Mouse (Mus musculus): Measurements from ENCODE around the gene 1190005I06Rik. TPM values are rescaled to one million over a fixed set of nuclear protein-coding genes. Genes with fewer than 3 reads are reported as not detected.

1190005I06Rik gene
- total RNA-seq, 2 experiments from 2014 or later, result 9.5 to 10.6 TPM

DNA sequence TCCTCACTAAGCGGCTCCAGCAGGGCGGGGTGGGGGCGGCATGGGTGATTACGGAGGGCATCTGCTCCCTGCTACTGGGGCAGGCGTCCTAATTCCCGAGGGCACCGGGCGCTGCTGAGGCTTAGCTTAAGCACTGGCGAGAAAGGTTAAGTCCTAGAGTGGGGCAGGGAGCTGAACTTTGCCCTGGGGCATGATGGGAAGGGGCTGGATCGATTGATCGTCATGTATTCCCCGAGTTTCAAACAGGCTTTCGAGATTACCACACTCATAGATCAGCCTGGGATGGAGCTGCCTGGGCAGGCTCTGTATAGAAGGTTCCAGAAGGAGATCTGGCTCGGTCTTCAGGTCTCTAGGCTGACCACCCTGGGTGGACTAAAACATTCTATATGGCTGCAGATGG, 25.3 kb downstream of the 1190005I06Rik start:
- DNase-seq (ENCODE audit: low spot score in 2 of 2), result no peak

DNA sequence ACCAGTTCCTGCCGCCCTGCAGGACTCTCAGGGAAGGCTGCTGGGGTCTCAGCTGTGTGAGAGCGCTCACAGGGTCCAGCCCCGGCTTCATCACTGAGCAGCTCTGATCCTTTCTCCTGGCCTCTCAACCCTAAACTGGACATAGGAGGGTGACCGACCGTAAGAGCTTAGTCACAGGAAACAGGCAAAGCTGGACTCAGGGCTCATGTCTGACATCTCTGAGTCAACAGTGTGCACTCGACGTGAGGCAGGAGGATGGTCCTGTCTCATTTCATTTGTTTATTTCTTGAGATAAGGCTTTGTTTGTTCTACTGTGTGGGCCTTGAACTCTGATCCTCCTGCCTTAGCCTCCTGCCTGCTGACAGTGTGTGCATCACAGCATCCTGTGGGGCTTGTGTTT, 27.0 kb downstream of the 1190005I06Rik start:
- no peak for DNase-seq (ENCODE audit: low spot score in 2 of 2)

DNA sequence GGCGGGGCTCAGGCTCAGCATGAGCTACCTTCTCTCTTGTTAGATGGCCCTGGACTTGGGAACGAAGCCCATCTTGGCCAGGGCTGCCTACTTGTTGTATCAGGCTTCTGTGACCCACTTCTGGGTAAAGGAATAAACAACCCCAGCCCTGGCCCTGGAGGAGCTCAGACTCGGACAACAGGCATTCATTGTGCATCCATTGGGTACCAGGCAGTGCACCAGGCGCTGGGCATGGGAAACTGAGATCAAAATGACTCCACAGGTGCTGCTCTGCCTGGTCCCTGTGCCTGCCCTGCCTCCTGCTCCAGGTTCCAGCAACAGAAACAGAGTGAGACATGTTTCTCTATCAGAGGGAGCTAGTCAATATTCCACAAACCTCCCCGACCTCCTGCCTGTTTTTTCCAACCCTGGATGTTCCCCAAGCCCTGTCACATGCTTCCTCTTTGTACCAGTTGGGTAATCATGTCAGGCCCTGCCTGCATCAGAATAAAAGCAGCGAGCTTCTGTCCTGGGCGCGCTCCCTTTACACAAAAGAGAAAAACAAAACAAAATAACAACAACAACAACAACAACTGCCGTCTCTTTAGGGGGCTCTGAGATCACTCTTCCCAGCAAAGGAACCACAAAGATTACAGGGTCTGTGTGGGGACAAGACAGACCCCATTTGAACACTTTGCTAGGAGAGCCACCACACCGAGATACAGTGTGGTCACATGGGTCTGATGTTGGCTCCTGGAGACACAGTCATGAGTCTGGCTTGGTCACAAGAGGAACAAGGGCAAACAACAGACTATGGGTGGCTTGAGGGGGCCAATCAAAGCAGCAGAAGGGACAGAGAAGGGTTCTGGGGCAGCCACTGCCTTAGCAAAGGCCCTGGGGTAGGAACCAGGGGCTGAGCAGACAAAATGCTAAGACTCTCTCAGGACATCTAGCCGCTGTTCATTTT, 27.9 kb downstream of the 1190005I06Rik start:
- peak; percentile 48 to 70 for DNase-seq (ENCODE audit: low spot score in 2 of 2)

DNA sequence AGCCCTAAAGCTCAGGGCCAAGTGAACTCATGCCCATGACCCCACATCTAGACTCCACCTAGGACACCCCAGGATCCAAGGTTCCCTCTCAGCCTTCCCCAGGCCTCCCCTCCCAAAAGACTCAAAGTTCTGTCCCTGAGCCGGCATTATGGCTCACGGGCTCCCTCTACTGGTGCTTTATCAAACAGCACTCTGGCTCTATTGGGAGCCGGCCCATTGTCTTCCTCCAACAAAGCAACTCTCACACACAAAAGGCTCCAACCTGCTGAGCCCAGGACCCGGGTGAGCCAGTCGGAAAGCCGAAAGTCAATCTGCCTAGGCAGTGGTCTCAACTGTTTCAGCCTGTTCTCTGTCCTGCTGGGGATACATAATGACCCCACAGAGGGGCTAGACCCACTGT, 29.3 kb downstream of the 1190005I06Rik start:
- DNase-seq (ENCODE audit: low spot score in 2 of 2), result peak; percentile 74 to 77

DNA sequence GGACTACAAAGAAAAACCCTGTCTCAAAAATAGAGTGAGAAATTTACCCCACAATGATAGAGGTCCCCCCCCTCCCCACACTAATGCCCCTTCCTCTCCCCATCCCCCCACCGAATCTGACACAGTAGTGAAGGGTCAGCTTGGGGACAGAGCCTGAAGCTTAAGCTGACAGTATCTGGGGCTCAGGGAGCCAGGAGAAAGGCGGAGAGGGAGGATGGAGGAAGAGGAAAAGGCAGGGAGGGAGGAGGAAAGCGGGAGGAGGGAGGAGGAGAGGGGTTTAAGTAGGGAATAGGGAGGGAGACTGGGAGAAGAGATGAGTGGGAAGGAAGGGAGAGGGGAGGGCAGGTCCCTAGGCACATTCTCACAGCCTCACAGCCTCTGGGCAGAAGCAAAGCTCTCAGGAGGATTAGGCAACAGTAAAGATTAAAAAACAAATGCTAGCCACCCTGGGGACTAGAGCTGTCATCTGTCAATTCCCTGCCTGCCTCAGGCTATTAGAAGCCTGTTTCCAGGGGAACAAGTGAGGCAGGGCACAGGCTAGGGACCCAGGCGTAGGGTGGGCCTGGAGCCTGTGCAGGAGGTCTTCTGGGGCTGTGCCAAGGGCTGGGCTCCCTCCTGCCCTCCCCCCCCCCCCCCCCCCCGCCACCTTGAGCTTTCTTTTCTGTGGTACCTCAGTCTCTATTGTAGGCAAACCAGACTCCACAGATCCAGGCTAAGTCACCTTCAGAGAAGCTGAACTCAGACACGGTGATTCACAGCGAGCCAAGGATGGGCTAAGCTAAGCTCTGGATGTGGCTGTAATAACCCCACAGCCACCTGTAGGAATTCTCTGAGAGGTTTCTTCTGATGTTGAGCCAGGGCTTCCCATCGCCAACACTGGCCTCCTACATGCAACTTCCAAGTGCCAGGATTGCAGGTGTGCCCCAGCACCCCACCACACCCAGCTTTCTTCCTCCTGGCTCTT, 30.5 kb downstream of the 1190005I06Rik start:
- DNase-seq (ENCODE audit: low spot score in 2 of 2), result no peak

DNA sequence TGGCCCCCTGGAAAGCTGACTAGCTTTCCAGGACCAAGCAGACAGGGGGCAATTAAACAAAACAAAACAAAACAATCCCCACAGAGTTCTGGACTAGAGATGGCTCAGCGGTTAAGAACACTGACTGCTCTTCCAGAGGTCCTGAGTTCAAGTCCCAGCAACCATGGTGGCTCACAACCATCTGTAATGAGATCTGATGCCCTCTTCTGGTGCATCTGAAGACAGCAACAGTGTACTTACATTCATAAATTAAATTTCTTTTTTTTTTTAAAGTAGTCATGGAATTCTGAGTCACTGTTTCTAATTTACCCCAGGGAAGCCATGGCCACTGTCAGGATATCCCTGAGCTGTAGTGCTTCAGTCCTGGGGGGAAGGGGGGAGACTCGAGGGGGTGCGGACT, 32.9 kb downstream of the 1190005I06Rik start:
- no peak for DNase-seq (ENCODE audit: low spot score in 2 of 2)

DNA sequence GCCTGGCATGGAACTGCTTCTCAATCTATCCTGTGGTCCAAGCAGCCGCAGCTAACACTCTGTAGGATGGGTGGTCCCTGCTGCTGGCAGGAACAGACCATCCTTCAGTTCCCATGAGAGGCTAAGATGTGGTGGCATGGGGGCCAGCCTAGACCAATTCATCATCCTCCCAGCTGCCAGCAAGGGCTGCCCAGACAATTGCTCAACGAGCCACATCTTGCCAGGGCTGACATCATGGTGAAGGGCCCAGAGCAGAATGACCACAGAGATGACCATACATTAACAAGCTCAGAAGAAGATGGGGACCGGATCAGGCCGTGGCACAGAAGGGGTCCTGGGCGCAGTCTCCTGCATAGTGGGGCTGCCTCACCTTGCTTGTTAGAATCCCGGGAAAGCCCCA, 36.6 kb downstream of the 1190005I06Rik start:
- DNase-seq (ENCODE audit: low spot score in 2 of 2), result no peak

DNA sequence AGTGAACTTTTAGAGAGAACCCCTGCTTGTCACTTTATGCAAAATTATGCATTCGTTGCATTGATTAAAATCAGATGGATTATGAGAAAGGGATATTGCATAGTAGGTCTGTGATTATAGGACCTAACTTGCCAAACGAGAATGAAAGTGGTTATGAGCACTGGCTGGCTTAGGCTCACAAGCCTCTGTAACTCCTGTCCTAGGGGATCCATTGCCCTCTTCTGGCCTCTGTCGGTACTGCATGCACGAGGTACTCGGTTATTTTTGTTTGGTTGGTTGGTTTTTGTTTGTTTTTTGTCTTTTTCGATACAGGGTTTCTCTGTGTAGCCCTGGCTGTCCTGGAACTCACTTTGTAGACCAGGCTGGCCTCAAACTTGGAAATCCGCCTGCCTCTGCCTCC, 39.5 kb downstream of the 1190005I06Rik start:
- DNase-seq (ENCODE audit: low spot score in 2 of 2), result peak; percentile 78 to 79

DNA sequence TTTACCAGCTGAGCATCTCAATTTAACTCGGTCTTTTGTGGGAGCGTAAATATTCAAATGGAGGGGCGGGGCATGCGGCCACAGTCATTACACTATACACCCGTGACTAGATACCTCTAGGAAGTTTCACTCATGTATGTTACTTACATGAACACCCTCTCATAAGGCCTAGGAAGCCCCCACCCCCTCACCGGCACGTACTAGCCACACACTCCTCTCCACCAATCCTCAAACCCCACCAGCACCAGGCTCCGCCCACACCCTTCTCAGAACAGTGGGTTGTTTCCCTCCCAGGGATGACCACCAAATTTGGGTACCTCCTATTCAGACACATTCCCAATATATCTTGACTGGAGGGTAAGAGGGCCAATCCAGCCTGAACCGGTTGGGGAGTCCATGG, 40.0 kb downstream of the 1190005I06Rik start:
- no peak for DNase-seq (ENCODE audit: low spot score in 2 of 2)

DNA sequence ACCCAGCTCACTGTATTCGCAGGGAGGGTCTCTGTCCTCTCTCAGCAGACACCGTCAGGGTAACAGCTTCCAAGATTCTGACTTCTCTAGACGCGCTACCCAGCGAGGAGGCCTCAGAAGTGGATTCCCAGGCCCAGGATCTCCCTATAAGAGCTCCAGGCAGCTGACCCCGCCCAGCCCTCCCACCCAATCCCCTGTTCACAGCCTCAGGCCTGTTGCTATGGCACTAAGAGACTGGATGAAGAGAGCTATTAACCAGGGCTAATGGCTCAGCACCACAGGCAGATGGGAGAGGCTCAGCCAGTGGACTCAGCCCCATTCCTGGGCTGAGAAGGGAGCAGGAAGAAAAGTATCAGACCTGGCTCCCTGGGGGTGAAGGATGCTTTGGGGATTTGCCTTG, 44.8 kb downstream of the 1190005I06Rik start:
- no peak for DNase-seq (ENCODE audit: low spot score in 2 of 2)

DNA sequence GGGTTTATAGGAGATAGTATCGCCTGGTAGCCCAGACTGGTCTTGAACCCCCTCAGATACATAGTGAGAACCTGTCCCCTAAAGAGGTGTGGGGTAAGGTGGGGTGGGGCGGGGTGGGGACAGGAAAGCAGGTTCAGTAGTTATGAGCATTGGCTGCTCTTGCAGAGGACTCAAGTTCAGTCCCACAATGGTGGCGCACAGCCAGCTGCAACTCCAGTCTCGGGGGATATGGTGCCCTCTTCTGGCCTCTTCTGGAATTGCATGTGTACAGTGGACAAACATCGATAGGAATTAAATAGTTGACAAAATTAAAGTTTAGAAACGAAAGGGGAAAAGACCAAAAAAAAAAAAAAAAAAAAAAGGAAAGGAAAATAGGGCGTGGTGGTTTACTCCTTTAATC, 47.9 kb downstream of the 1190005I06Rik start:
- DNase-seq (ENCODE audit: low spot score in 2 of 2), result peak; percentile 78 to 82

DNA sequence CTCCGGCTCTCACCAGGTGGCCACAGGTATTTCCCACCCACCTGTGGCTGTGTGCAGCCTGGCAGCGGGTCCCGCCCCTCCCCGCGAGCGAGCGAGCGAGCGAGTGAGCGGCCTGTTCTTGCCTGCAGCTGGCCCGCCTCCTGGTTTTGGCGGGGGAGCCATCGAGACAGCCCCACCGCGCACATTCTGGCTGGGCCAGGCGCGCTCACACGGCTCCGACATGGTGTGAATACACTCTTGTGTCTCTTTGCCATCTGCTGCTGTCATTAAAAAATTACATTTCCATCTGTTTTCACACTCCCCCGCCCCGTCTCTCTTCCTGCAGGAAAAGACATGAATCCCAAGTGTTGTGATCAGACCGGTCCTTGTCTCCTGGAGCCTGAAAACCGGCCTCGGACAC, 48.9 kb downstream of the 1190005I06Rik start:
- peak; percentile 77 to 92 for DNase-seq (ENCODE audit: low spot score in 2 of 2)

DNA sequence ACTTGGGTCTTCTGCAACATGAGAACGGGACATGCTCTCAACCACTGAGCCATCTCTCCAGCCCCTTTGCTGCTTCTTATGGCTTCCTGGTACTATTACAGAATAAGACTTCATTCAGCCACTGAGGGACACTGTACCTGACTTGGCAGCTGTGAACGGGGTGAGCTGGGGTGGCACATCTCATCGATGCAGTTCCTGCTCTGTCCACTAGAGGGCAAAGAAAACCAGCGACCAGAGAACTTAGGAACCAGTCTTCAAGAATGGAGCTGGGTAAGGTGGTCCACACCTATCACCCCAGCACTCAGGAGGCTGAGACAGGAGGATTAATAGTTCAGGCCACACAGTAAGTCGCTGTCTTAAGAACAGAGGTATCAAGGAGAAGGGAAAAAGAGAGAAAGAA, 51.5 kb downstream of the 1190005I06Rik start:
- peak in 1 of 2 experiments; percentile 36 for DNase-seq (ENCODE audit: low spot score in 2 of 2)

DNA sequence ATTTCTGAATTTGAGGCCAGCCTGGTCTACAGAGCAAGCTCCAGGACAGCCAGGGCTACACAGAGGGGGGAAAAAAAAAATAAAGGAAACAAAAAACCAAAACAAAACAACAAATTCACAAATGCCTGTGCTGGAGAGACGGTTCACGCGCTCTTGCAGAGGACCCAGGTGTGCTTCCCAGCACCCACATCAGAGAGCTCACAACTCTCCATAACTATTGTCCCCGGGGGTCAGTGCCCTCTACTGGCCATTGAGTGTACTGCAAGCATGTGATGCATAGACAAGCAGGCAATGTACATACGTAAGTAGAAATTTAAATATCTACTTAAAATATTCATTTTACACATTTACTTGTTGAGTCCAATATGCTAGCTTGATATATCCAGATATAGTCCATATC, 52.9 kb downstream of the 1190005I06Rik start:
- no peak for DNase-seq (ENCODE audit: low spot score in 2 of 2)

DNA sequence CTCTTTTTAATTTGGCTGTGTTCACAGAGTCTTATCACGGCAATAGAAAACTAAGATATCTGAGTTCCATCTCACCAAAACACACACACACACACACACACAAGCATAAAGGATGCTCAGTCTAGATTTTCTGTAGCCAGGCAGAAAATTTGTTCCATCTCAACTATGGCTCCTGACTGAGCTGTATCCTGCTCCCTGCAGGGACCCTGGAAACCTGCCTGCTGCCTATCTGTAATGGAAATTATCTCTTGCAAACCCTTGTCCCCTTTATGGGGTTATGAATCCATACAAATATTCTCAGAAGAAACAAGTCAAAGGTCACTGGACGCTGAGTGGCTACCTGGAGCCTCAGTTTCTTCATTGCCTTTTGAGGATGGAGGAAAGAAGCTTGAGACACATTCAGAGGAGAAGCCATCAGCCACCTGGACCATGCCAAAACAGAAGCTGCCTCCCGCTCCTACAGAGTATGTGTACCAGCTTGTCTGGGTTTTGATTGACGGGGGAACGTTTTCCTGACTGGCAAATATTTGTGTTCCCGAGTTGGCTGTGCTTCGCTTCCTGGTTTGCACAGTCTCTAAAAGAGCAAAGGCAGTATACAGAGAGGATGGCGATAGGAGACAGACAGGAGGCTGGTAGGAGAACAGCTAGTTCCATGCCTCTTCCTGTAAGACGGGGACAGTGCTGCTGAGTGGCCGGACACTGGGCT, 55.7 kb downstream of the 1190005I06Rik start:
- DNase-seq (ENCODE audit: low spot score in 2 of 2), result peak in 1 of 2 experiments; percentile 84

DNA sequence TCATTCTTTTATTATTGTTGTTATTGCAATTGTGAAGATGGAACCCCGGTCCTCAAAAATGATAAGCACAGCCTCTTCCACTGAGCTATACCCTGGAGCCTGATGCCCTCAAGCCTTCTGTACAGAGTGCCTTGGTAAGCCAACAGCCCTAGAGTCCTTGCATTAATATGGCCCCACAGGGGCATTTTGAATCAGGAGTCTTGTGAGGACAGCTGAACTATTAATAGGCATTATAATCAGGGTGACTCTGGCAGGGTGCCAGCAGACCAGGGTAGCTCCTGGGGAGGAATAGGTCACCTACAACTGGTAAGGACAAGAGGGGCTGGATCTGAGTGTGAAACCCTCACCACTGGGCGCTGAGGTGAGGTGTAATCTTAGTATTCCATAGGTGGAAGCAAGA, 57.5 kb downstream of the 1190005I06Rik start:
- no peak for DNase-seq (ENCODE audit: low spot score in 2 of 2)

DNA sequence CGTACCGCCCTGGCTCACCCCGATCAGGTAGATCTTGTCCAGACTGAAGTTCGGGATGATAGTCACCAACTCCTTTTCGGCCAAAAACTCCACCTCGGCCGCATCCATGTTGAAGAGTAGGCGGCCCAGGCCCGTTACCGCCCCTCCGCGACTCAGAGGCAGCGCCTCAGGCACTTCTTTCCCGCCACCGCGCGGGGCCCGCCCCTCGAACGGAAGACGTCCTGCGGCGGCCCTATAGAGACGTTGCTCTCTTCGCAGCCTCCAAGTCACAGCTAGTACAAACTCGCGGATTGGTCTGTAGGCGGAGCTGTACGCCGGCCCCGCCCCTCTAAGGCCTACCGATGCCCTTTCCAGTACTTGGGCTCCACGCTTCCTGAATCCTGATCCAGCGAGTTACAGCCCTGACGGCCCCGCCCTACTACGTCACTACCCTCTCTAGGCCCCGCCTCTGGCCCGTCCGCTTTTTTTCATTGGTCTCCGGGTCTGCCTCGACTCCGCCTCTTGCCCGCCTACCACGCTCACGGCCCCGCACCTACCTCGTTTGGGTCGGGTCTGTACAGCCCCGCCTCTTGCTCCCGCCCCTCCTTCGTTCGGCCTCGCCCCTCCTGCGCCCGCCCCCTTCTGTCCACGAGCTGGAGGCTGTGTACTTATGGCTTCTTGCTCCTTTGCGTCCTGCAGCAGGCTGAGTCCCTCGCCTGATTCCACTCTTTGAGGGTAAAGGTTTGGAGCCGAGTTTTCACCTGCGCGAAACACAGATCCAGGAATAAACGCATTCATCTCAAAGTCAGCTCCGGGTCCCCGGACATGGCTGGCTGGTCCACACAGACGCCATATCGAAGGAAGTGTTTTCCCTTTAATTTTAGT, 58.3 kb downstream of the 1190005I06Rik start, which contains the start of gene Gins2:
TSS of gene Gins2 (minus strand) at position 397 of the 864 bp plus-strand sequence.
- DNase-seq (ENCODE audit: low spot score in 2 of 2), result peak; percentile 99 to 100

DNA sequence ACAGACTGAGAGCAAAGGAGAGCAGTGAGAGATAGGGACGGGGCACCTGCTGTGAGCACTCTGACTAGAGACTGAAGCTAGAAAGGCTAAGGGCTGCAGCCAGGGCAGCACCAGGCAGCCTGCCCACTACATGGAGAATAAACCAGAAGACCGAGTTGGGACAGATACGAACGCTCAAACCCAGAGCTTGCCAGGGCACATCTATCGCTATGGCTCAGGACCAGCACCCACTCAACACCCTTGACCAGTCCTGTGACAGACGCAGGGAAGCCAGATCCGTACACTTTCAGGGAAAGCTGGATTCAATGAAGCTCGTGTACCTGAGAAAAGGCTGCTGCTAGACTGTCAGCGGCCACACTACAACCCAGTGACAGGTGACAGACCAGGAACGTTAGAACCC, 61.9 kb downstream of the 1190005I06Rik start:
- no peak for DNase-seq (ENCODE audit: low spot score in 2 of 2)

DNA sequence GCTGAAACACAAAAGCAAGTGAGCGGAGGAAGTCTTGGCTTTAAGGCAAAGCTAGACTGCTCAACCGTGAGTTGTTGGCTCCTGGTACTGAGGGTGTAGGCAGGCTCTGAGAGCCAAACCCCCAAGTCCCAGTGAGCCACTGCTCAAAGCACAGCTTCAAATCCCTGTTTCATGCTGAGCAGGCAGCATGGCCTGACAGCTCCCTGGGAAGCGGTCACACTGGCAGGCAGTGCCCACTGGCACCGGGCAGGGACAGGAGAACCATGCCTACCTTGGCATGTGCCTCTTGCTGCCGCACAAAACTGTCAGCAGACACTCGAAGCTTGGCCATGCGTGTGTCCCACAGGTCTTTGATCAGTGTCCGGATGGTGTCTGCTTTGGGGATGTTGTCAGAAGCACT, 65.6 kb downstream of the 1190005I06Rik start:
- peak in 1 of 2 experiments; percentile 36 for DNase-seq (ENCODE audit: low spot score in 2 of 2)

DNA sequence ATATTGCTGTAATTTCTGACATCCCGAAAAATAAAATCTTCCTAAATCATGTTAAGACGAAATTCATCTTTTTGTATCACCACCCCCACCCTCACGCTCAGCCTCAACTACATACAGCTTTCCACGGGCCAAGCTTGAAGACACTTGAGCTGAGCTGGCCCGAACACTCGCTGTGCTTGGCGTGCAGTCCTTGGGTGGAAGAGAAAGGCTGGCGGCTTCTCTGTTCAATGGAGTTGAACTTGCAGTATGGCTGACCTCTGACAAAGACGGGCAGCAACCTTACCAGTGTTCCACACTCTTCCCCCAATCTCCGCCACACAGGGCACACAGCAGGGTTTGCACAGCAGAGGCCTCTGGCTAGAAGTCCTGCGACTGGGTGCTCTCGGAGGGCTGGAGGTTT, 66.1 kb downstream of the 1190005I06Rik start:
- no peak for DNase-seq (ENCODE audit: low spot score in 2 of 2)
